Comparison of ENCODE assay signal across 8 mouse cellular contexts in genomic region chr4:136069954-136070353, GRCm38 (mm10). TPM values are rescaled to one million over a fixed set of nuclear protein-coding genes. Genes with fewer than 3 reads are reported as not detected.
DNase-seq lines count a peak whose midpoint lies in the region; ATAC-seq and TF ChIP-seq lines count a peak whose summit lies in the region.

No protein-coding gene starts in this region.

- peaks cover 7% of the 10 kb centered on the region for H3K4me1 ChIP-seq in hindbrain, embryonic 16.5 days (ENCODE audit: control insufficient read depth, insufficient read depth, low read depth, low read length)

- WGBS in hindbrain, embryonic 16.5 days: 3% methylated on average over 18 of the region's 18 CpGs

- intact Hi-C loops in gastrocnemius, adult 2 months (cut with DNase I): loop anchor here (1.0 to 2.0 kb wide), 2 partner anchors 79 to 90 kb away; no protein-coding TSS in a partner anchor

- peak overlapping the region; percentile 49; the same call in 1 of the 2 replicates for H3K27ac ChIP-seq in gastrocnemius, adult 2 months
- H3K27ac ChIP-seq in hindbrain, embryonic 16.5 days (ENCODE audit: low read depth, low read length): 0 out of 2 replicates have a peak overlapping the region, but pooled peaks have one; percentile 50

- H3K27me3 ChIP-seq in hindbrain, embryonic 16.5 days (replicated peaks; ENCODE audit: control insufficient read depth, insufficient read depth, low read length): no peaks in the 10 kb centered on the region

- no peaks in the 10 kb centered on the region for H3K36me3 ChIP-seq in hindbrain, embryonic 16.5 days (ENCODE audit: control insufficient read depth, insufficient read depth, low read length)

- peak; percentile 94 for TF ChIP-seq CTCF in gastrocnemius, adult 2 months (IDR thresholded peaks at IDR 0.05)

- peak; percentile 60 for ATAC-seq in activated CD4-positive, CD25-positive, alpha-beta regulatory T cell, adult 4 months
- ATAC-seq in hindbrain, embryonic 16.5 days: peak; percentile 81
- ATAC-seq in megakaryocyte progenitor cell, adult 5-6 weeks (replicated peaks; ENCODE audit: poor library complexity): peak; percentile 82

- no peak overlapping the region for H3K9ac ChIP-seq in hindbrain, embryonic 16.5 days (ENCODE audit: low read depth, low read length)

- H3K9me3 ChIP-seq in hindbrain, embryonic 16.5 days (ENCODE audit: control insufficient read depth, low read length): no peaks in the 10 kb centered on the region

- H3K4me2 ChIP-seq in hindbrain, embryonic 16.5 days (ENCODE audit: low read length): 0 out of 2 replicates have a peak overlapping the region, but pooled peaks have one; percentile 29

- peak overlapping the region; percentile 21; the same call in 1 of the 2 replicates for H3K4me3 ChIP-seq in gastrocnemius, adult 2 months
- no peak overlapping the region for H3K4me3 ChIP-seq in hindbrain, embryonic 16.5 days (ENCODE audit: low read length)

- peak; percentile 66 to 74 for DNase-seq in cerebellum, postnatal 4 days (ENCODE audit: low spot score in 2 of 2)
- DNase-seq in gastrocnemius, adult 2 months: peak; percentile 88
- DNase-seq in left cerebral cortex, adult 8-10 months (ENCODE audit: low spot score in 2 of 2): peak; percentile 37 to 52
- DNase-seq in right cerebral cortex, postnatal 14 days: peak; percentile 79
- peak; percentile 77 to 87 for DNase-seq in urinary bladder, postnatal 36 days (ENCODE audit: low spot score in 2 of 2)

RNA-seq across cellular contexts. Expression of gene Rpl11, which starts 16.7 kb away (rescaled TPM):
- 1,000 to 10,000 TPM; 1,145 to 1,405 TPM for polyA plus RNA-seq in activated CD4-positive, CD25-positive, alpha-beta regulatory T cell, adult 4 months (2017; shearing (Covaris generic))
- total RNA-seq in gastrocnemius, adult 2 months (2021): 100 to 1,000 TPM; 215 to 256 TPM
- polyA plus RNA-seq in hindbrain, embryonic 16.5 days (2015; fragmentation: Nextera tagmentation; extraction: Ambion mirVana): 233 and 244 TPM in 2 replicates
- total RNA-seq in left cerebral cortex, adult 8-10 months (2022): 100 to 1,000 TPM; 194 to 341 (median 271) TPM
- 1,572 and 1,580 TPM in 2 replicates for total RNA-seq in megakaryocyte progenitor cell, adult 5-6 weeks (2015)
- 841 and 996 TPM in 2 replicates for total RNA-seq in megakaryocyte progenitor cell, adult 5-6 weeks (2017)

RNA-seq across cellular contexts. Expression of gene Eloa, which starts 48.4 kb away (rescaled TPM):
- polyA plus RNA-seq in activated CD4-positive, CD25-positive, alpha-beta regulatory T cell, adult 4 months (2017; shearing (Covaris generic)): 10 to 100 TPM; 50.0 to 57.9 TPM
- 10 to 100 TPM; 58.9 to 63.4 TPM for total RNA-seq in gastrocnemius, adult 2 months (2021)
- polyA plus RNA-seq in hindbrain, embryonic 16.5 days (2015; fragmentation: Nextera tagmentation; extraction: Ambion mirVana): 25.0 and 27.1 TPM in 2 replicates
- total RNA-seq in left cerebral cortex, adult 8-10 months (2022): 10 to 100 TPM; 28.3 to 29.0 (median 28.6) TPM
- 55.2 and 58.2 TPM in 2 replicates for total RNA-seq in megakaryocyte progenitor cell, adult 5-6 weeks (2015)
- total RNA-seq in megakaryocyte progenitor cell, adult 5-6 weeks (2017): 50.3 and 56.8 TPM in 2 replicates
